Mouse (Mus musculus) MEL (cell line): ENCODE data around the gene Nat8f4.
"Not testable (repeated sequence)": the region's sequence is repeated elsewhere in the genome, so short reads cannot be mapped to it uniquely, and the experiment has no call there.

Experiments used
- CHD1 ChIP-seq: IDR thresholded peaks from 2 replicates; pipeline ENCODE4 v1.6.1; 2012; ENCODE audit warnings: low read depth, mild to moderate bottlenecking, inconsistent platforms, low read length, improper control_type of control experiment
- CHD2 ChIP-seq: IDR thresholded peaks from 2 replicates; pipeline ENCODE4 v1.6.1; 2011; ENCODE audit warnings: low read length, improper control_type of control experiment
- CTCF ChIP-seq, 3 experiments: IDR thresholded peaks in 2 of 3; conservative IDR thresholded peaks in 1 of 3; 2 replicates each; pipeline ENCODE4 v1.5.1; 2011 to 2012; ENCODE audit warnings: low read length in 3 of 3, low read depth in 2 of 3, mild to moderate bottlenecking in 2 of 3, improper control_type of control experiment in 1 of 3, inconsistent platforms in 1 of 3, mixed read lengths in 1 of 3, moderate library complexity in 1 of 3; ENCODE audit not compliant: control insufficient read depth in 1 of 3, insufficient read depth in 1 of 3, poor library complexity in 1 of 3, severe bottlenecking in 1 of 3
- ELF1 ChIP-seq: IDR thresholded peaks from 2 replicates; pipeline ENCODE4 v1.6.1; 2014; ENCODE audit warnings: low read depth, mild to moderate bottlenecking, inconsistent platforms, low read length, improper control_type of control experiment, moderate library complexity
- EP300 ChIP-seq, 2 experiments: IDR thresholded peaks; 2 replicates each; pipeline ENCODE4 v1.6.1; 2011; ENCODE audit warnings: improper control_type of control experiment in 2 of 2, low read length in 2 of 2, low read depth in 1 of 2, mild to moderate bottlenecking in 1 of 2
- GABPA ChIP-seq: IDR thresholded peaks from 2 replicates; pipeline ENCODE4 v1.6.1; 2012; ENCODE audit warnings: low read depth, mild to moderate bottlenecking, inconsistent platforms, low read length, improper control_type of control experiment, moderate library complexity
- MAFK ChIP-seq: IDR thresholded peaks from 2 replicates; pipeline ENCODE4 v1.6.1; 2011; ENCODE audit warnings: low read depth, mild to moderate bottlenecking, low read length, improper control_type of control experiment, borderline replicate concordance
- POLR2AphosphoS2 ChIP-seq: IDR thresholded peaks from 2 replicates; pipeline ENCODE4 v1.6.1; 2011; ENCODE audit warnings: low read length, improper control_type of control experiment
- RAD21 ChIP-seq: IDR thresholded peaks from 2 replicates; pipeline ENCODE4 v1.6.1; 2011; ENCODE audit warnings: mild to moderate bottlenecking, low read depth, low read length, improper control_type of control experiment
- SMC3 ChIP-seq: IDR thresholded peaks from 2 replicates; pipeline ENCODE4 v1.6.1; 2011; ENCODE audit warnings: low read depth, low read length, improper control_type of control experiment
- TCF12 ChIP-seq: IDR thresholded peaks from 2 replicates; pipeline ENCODE4 v1.6.1; 2014; ENCODE audit warnings: low read depth, mild to moderate bottlenecking, inconsistent platforms, low read length, improper control_type of control experiment, moderate library complexity
- USF1 ChIP-seq: IDR thresholded peaks from 2 replicates; pipeline ENCODE4 v1.6.1; 2014; ENCODE audit warnings: low read depth, mild to moderate bottlenecking, inconsistent platforms, low read length, improper control_type of control experiment, moderate library complexity

GRCm38 (mm10) chr6:85915539-85916513 is 11.1 kb upstream of the Nat8f4 start, which contains the start of gene Nat8f1:
- TF ChIP-seq EP300 (IDR thresholded peaks at IDR 0.05; ENCODE audit: low read depth in 1 of 2, low read length in 2 of 2): peak; percentile 19 to 43; a peak in 2 of 4 replicates
- TF ChIP-seq CTCF (IDR thresholded peaks at IDR 0.05 in 2 of 3, conservative IDR thresholded peaks at IDR 0.05 in 1 of 3; ENCODE audit: control insufficient read depth in 1 of 3, insufficient read depth in 1 of 3, low read depth in 2 of 3, low read length in 3 of 3, poor library complexity in 1 of 3, severe bottlenecking in 1 of 3): peak in 2 of 3 experiments; percentile 22 to 41; a peak in 3 of 6 replicates
- TF ChIP-seq TCF12: peak; percentile 50
- peak; percentile 83 for TF ChIP-seq ELF1
- TF ChIP-seq RAD21, SMC3, GABPA, CHD2, MAFK, CHD1: not testable (repeated sequence)
- TF ChIP-seq USF1: peak; percentile 80
- TF ChIP-seq POLR2AphosphoS2: peak; percentile 59; the same call in 1 of the 2 replicates
